Mouse (Mus musculus): Measurements from ENCODE around the gene Prss23. TPM values are rescaled to one million over a fixed set of nuclear protein-coding genes. Genes with fewer than 3 reads are reported as not detected.

Gene Prss23
- total RNA-seq, 2 experiments from 2014 or later = not detected

DNA sequence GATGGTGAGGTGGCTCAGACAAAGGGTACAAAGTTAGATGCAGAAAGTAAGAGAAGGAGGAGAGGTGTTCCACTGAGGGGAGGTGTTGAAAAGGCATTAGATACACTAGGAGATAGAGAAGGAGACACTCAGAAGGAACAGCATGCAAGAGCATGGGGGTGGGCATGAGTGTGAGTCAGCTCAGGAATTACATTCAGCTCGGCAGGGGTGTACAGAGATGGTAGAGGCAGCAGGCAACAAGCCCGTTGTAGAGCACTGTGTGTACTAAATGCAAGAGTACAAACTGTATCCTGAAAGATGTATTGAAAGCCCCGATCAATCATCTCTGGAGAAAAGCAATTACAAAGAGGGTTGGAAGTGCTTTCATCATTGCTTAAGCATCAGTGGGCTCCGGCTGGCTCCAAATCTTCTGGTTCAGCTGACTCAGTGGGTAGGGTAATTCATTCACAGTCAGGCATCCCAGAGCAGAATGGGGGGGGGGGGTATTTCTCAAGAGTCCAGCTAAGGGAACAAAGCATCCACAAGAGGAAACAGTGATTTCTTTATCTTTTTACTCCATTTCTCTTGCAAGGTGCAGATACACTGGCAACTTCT, 15.0 kb downstream of the Prss23 start:
- ATAC-seq (replicated peaks; ENCODE audit: poor library complexity) = no peak

DNA sequence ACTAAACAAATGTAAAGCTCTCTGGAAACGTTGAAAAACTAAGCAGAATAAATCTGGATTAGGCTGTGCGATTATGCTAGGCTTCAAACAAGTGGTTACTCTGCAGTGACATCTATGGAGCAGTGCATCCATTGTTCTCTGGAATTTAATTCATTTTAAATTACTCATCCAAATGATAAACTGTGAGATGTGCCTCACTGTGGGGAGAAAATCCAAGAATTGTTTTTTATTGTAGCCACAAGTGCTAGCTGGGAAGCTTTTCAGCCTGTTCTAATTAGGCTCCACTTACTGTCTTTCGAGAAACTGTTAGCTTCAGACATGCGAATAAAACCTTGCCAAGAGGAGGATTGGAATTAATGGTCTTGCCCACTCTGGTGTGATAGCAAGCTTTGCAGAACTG, 18.3 kb downstream of the Prss23 start:
- ATAC-seq (replicated peaks; ENCODE audit: poor library complexity) = no peak

DNA sequence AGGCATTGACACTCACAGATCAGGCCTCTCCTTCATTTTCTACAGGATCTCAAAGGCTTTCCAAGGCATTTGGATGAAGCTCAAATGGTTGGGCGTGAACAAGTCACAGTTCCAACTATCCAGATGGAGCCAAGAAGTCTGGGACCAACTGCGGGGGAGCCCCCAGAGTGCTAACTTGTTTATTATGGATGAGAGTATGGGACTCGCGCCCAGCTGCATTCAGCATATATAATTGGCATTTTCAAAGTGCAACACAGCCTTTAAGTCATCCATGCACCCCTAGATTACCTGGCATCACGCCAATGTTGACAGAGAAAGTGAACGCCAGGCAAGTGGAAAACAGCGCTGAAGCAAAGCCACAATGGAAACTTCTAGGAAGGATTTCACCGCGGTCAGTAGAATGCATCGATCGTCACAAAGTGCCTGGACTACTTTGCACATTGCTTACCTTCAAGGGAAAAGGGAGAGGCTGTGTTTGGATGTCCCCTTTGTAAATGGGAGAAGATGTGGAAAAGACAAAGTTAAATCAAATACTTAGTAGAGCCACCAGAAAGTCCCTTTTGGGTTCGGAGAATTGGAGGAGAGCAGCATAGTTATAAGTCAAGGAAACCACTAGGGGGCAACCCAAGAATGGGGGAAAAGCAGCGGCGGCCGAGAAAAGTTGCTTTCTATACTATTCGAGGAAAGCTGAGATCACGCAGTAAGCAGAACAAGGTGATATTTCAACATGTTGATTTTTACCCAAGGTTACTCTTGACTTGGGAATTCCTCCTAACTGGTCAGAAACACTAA, 27.3 kb downstream of the Prss23 start:
- ATAC-seq (replicated peaks; ENCODE audit: poor library complexity) = peak; percentile 92

DNA sequence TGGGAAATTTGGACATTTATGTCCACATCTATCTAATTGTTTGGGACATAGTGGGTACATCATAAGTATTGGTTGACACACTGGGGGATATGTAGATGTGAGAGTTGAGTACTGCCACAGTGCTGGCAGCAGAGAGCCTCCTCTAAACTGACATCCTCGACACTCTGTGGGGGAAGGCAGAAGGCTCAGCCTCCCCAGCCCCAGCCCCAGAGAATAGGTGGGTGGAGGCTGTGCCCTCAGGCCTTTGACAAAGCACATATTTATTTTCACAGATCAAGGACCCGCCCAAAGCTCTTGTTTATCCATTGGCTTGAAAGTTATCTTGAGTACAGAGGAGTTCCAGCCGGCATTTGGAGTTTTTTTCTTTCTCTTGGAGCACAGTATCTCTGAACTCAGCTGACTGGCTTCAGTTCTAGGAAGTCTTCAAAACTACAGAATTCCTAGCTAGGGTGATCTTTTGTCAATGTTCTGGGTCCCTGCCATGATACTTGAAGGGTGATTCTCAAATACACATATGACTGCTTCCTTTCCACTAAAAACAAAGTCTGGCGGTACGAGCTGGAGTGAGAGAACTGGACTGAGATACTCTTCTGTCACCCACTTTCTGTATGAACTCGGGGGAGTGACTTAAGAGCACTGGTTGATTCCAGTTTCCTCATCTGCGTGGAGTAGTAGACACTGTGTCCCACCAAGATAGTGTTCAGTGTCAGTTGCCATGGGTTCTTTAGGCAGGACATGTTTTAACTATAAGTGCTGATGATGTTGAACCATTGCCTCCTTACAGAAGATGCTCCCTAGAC, 43.0 kb downstream of the Prss23 start:
- no peak for ATAC-seq (replicated peaks; ENCODE audit: poor library complexity)

DNA sequence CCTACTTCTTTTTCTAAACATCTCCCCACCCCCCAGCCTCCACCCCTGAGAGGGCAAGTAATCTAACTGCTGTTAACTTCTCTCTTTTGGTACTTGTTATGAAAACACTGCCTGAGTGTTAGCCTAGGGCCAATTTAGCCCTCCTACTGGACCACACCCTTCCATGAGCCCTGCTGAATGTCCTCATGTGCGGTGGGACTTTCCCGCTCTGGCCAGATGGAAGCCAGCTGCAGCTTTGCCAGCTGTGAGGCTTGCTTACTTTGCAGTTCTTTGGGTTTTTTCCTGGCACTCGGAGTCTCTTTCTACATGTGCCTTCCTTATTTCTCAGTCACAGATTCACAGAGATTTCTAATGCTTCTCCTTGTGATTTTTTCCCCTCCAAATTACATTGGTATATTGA, 45.3 kb downstream of the Prss23 start:
- ATAC-seq (replicated peaks; ENCODE audit: poor library complexity) = no peak

DNA sequence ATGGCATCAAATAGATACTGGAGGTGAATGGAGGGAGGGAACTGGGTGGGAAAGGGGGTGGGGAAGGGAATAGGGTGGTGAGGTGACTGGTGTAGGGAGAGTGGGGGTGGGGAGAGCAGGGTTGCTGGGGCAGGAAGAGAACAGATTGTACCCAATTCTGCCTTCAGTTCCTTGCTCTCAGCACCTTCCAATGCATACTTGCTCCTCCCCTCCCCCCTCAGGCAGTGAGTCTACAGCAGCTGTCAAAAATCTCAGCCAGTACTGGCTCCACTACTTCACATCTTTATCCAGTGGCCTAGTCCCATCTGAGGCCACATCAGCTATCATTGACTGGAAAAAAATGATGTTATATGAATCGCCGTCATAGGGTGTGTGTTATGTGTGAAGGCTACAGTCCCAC, 48.5 kb downstream of the Prss23 start:
- ATAC-seq (replicated peaks; ENCODE audit: poor library complexity) = no peak

DNA sequence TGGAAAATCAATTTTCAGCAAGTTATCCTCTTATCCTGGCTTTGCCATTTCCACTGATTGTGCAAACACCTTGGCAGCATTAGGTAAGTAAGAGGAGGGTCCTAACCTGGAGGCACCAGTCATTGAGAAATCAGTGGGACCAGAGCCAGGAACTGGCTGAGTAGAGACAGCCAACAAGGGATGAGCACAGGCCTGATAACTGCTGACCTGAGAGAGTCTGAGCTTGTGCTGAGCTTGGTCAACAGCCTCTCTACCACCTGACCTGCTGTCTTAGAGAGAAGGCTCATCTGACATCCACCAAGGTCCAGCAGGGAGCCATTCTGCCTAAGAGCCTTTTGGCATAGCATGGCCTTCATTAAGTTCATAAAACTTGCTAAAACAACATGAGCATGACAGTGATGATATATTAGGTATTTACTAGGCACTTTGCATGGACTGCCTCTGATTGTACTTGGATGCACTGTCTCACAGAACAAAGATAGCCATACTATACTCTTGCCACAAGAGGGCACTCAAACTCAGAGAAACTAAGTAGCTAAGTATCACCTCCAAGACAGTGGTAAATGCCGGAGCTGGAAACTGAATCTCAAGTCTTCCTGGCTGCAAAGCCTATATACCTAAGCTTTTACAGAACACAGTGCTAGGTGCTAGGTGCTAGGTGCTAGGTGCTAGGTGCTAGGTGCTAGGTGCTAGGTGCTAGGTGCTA, 49.5 kb downstream of the Prss23 start:
- peak; percentile 88 for ATAC-seq (replicated peaks; ENCODE audit: poor library complexity)

DNA sequence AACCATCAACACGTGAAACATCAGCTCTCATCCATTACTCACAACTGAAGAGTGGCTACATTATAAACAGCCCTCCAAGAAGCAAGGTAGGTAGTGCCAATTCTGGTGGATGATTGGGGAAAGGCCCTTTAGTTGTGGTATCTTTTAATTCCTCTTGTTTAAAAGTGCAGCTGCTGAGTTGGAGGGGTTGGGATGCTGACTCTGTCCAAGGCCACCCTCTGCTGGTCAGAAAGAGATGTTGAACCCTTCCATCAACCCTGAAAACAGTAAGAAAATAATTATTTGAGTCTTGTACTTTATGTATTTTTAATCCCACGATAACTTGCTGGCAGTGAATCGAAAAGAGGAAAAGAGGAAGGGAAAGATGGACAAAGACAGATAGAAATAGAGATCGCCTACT, 53.5 kb downstream of the Prss23 start:
- ATAC-seq (replicated peaks; ENCODE audit: poor library complexity) = peak; percentile 56; the same call in 1 of the 2 replicates

DNA sequence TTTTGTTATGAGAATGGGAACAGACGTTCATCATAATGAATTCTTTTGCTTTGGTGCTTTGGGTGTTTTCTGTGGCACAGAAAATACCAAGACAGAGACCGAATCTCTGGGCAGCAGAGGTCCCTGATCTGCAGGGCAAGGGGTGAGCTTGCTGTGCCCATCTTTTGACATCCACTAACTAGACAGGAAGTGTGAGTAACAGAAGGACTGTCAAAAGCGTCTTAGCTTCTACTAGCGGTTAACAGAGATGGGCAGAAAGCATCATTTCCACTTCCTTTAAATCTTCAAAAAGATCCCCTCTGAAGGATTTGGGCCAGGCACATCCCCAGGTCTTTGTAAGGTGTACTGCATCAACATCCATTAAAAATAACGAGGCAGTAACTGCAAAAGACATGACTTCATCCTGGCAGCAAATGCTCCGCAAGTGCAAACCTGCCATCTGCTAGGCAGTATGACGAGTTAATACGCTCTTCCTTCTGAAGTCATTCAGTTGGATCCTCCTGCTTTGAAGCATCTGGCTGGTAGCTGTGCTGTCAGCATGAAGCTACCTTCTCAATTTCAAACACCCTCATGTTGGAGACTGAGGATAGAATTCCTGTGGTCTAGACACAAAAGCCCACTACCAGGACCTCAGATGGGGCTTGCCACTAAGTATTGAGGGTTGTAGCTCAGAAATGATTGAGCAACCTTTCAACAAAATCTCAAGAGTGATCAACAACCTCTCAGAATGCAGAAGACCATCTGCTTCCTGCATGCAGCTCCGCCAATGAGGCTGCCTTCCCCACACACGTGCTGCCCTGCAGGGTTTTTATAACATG, 63.0 kb downstream of the Prss23 start:
- peak; percentile 76 for ATAC-seq (replicated peaks; ENCODE audit: poor library complexity)

DNA sequence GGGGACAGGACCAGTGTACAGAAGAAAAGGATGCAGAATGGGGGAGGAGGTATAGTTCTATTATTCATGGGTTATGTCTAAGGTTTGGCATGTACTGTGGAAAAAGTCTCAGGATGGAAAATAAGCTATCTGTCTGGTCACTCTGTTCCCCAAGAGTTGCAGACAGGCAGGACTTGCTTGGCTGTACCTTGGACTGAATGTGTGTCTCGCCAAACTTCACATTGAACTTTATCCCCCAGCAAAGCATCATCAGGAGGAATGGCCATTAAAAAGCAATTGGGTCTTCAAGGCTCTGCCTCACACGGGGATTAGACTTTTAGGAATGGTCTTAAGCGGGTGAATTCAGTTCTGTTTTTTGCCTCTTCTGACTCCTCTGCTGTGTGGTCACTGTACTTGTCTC, 63.7 kb downstream of the Prss23 start:
- ATAC-seq (replicated peaks; ENCODE audit: poor library complexity) = 0 out of 2 replicates have a peak, but pooled peaks have one; percentile 23

DNA sequence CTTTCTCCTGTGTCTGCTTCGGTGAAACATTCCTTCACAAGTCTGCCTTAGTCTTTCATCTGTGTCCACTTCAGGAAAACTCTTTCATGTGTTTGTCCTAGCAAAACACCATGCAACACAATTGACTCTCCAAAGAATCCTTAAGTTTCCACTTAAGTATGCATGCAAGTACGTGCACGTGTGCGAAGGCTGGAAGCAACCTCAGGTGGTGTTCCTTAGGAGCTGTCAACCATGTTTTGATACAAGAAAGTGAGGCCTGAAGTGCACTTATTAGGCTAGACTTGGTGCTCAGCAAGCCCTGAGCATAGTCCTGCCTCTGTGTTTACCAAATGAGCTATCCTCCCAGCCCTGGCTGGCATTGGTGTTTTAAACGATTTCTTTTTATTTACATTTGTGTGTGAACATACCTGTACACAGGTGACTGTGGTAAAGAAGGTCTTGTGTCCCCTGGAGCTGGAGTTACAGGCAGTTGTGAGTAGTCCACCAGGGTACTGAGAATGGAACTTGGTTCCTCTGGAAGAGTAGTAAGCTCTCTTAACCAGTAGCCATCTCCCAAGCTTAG, 64.3 kb downstream of the Prss23 start:
- ATAC-seq (replicated peaks; ENCODE audit: poor library complexity) = no peak

DNA sequence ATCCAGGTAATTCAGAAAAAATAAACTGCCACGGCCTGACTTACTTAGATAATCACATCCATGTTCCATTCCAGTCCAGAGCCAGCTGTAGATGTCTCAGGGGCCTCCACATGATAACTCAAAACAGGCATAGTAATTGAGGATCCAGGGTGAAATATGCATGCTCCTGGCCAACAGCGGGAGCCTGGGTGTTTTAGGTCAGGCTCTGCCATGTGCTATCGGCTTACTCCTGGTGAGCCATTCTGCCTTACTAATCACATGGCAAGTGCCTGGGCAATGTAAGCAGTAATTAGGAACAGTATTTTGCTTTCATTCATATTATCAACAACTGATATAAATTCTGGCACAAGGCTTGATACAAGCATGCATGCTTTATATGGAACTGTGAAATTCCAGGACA, 65.6 kb downstream of the Prss23 start:
- ATAC-seq (replicated peaks; ENCODE audit: poor library complexity) = no peak

DNA sequence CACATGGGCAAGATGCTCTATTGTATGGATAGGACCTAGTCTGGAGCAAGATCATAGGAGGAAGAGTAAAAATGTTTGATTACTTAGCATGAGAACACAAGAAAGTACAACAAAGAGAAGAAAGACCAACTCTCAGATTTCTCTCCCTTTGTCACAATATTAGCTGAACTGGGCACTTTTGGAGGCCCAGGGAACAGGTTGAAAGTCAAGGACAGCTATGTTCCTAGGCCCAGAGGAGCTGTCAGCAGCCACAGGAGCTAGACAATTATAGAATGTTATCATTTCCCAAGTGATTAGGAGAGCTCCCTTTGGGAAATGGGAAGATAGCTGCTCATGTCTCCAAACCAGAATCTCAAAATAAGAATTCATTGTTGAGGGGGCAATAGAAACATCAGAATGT, 66.1 kb downstream of the Prss23 start:
- no peak for ATAC-seq (replicated peaks; ENCODE audit: poor library complexity)

DNA sequence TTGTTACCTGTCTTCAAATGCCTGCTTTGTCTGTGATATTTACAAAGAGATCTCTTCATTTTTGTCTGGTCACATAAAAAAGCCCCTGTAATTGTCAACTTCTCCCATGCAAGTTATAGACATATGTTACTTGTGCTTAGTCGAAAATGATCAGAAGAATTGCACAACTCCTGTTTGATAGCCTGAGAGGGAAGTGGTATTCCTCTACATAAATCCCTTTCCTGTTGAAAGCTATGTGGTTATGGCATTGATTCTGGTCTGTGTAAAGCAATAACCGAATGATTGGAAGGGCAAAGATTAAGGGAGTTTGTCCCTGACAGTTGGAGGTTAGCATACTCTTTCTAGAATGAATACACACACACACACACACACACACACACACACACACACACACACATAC, 67.3 kb downstream of the Prss23 start:
- ATAC-seq (replicated peaks; ENCODE audit: poor library complexity) = peak; percentile 67

Other genes with a start within 250 kb of the Prss23 start
- gene Tmem135, start 123.0 kb downstream of the Prss23 start, total RNA-seq (2015) = 25.2 and 28.9 TPM in 2 replicates
- 20.2 and 22.0 TPM in 2 replicates for gene Tmem135, start 123.0 kb downstream of the Prss23 start, total RNA-seq (2017)
- gene Fzd4, start 122.8 kb downstream of the Prss23 start, total RNA-seq (2015) = 0.54 and 0.81 TPM in 2 replicates
- 0.24 and 0.79 TPM in 2 replicates for gene Fzd4, start 122.8 kb downstream of the Prss23 start, total RNA-seq (2017)
- not detected in 2 replicates for gene Me3, start 105.2 kb upstream of the Prss23 start, total RNA-seq (2015)
- gene Me3, start 105.2 kb upstream of the Prss23 start, total RNA-seq (2017) = not detected in 2 replicates